Comparison of ENCODE assay signal across 12 mouse cellular contexts in the genomic region with DNA sequence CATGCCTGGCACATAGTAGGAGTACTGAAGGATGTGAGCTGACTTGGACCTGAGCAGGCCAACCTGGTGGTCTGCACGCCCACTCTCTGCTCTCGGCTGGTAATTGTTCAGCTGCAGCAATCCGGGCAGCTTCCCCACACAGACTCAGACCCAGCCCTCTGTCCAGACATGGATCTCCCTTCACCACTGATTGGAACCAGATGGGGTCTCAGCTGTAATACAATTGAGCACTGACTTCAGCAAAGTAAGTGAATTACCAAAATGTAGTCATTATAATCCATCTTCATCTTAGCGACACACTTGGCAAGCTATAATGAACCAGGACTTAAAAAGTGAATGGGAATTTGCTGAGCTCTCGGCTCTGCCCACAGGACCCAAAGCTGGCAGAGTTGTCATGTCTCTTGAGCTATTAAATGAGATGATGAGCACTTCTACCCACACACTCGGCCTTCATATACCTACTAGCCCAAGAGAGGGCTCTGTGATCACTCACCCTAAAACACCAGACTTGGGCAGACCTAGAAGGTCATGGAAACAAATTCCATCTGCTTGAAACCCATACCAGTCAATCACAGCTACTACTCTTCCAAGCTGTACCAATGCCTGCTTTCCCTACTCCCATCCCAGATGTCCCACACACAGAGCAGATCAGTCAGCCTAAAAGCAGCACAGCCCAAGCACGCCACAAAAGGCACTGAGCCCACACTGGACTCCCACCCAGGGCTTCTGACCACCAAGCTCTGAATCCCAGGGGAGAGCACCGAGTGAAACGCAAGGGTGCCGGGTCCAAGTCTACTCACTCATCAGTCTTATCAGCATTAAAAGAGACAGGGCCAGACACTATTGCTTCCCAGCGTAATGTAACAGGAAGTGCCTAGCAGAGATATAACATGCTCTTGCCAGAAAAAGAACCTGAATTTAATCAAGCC.
DNase-seq lines count a peak whose midpoint lies in the region; ATAC-seq lines count a peak whose summit lies in the region.
"Had no signal": no experiment of that assay in that cellular context is flagged by ENCODE, and none has a peak within 500 bp of the region (broad histone marks: within the 10 kb centered on the region; RNA-seq: fewer than 3 reads in every experiment).

No protein-coding gene starts in this region.

- H3K9me3 ChIP-seq in limb, embryonic 11.5 days (ENCODE audit: control insufficient read depth, low read length), result no peaks in the 10 kb centered on the region

- no peak overlapping the region for H3K4me3 ChIP-seq in limb, embryonic 11.5 days (ENCODE audit: low read depth, low read length)

- DNase-seq in heart, adult 11 months, result peak; percentile 97
- DNase-seq in heart, adult 8-10 months (ENCODE audit: low spot score), result no peak
- peak; percentile 13 for DNase-seq in urinary bladder, postnatal 14 days (ENCODE audit: low spot score)
- DNase-seq in urinary bladder, postnatal 4 days (ENCODE audit: low spot score in 2 of 2), result no peak
- peak; percentile 74 for DNase-seq in limb, embryonic 11.5 days (ENCODE audit: low spot score)
- no peak for DNase-seq in right cerebral cortex, adult 18-20 months
- no peak for DNase-seq in adrenal gland, postnatal 25 days
- no peak for DNase-seq in left cerebral cortex, postnatal 4 days
- DNase-seq: forebrain, postnatal 0 days; kidney, adult 2 months; thymus, adult 18-20 months had no signal

- WGBS in limb, embryonic 11.5 days, result 25% methylated on average over 11 of the region's 11 CpGs

- no peaks in the 10 kb centered on the region for H3K27me3 ChIP-seq in limb, embryonic 11.5 days (ENCODE audit: control insufficient read depth, insufficient read depth, low read length)

- H3K9ac ChIP-seq in limb, embryonic 11.5 days (ENCODE audit: low read length), result no peak overlapping the region
- H3K9ac ChIP-seq: forebrain, postnatal 0 days had no signal

- peak overlapping the region; percentile 68; the same call in 1 of the 2 replicates for H3K27ac ChIP-seq in limb, embryonic 11.5 days (replicated peaks; ENCODE audit: low read depth, low read length)
- H3K27ac ChIP-seq: macrophage had no signal

- intact Hi-C loops in left cerebral cortex, postnatal 4 days (cut with DNase I), result no loop called here

- H3K36me3 ChIP-seq in limb, embryonic 11.5 days (ENCODE audit: control insufficient read depth, insufficient read depth, low read length), result no peaks in the 10 kb centered on the region

- ATAC-seq in limb, embryonic 11.5 days (ENCODE audit: insufficient number of reproducible peaks, low FRiP score, low TSS enrichment, low read depth), result peak; percentile 88
- ATAC-seq: forebrain, postnatal 0 days had no signal

- H3K4me1 ChIP-seq in limb, embryonic 11.5 days (ENCODE audit: control insufficient read depth, insufficient read depth, low read length), result peaks cover 18% of the 10 kb centered on the region

- no peak overlapping the region for H3K4me2 ChIP-seq in limb, embryonic 11.5 days (ENCODE audit: low read depth, severe bottlenecking)

Comparison
In these comparisons a context has a peak if more than half of its experiments do, and no peak if none do; other contexts are left out.
1. DNase-seq: peak in heart, adult 11 months (single experiment), urinary bladder, postnatal 14 days (single experiment) and limb, embryonic 11.5 days (single experiment); none in heart, adult 8-10 months (single experiment), urinary bladder, postnatal 4 days (0 of 2), right cerebral cortex, adult 18-20 months (single experiment), adrenal gland, postnatal 25 days (single experiment) and left cerebral cortex, postnatal 4 days (single experiment).